Mouse (Mus musculus): ENCODE measurements around the gene Mpig6b.

Mpig6b gene

DNA sequence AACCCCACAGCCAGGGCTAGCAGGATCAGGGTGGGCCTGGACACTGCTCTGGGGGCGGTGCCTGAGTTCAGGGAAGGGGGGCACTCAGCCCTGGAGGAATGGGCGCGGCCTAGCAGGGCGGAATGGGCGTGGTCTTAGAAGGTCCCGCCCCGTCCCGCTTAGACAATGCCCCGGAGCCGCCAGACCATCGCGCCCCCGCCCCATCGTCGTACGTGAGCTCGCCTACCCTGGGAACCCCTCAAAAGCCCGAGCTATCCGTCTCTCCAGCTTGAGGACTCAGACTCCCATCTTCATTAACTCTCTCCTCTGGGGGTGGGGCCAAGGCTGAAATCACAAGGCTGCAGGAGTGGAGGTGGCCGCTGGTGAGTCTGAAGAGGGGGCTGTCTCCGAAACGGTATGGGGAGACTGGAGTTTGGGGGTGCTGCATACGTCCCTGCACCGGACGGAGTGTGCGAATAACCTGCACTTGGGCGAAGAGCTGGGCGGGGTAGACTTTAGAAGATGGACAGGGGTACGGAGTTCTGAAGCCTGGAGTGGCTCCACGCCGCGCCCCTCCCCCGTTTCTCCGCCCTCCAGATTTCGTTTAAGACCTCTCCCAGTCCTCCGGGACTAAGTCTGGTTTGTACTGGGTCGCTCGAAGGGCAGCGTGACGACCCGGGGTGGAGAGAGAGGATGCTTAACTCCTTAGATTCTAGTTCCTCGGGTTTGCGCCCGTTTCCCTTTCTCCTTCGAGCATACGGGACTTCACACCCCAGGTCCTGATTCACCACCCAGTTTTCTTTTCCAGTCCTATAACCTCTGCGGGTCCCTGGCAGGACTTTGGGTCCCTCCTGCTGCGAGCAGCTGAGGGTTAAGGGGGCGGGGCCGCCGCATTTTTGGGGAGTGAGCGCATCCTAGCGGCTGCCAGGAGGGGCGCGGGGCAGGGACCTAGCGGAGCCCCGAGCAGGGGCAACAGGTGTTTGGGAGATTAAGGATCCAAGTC, 6.8 kb downstream of the Mpig6b start, which contains the start of gene Ddah2:
Gene Ddah2, plus strand, starts transcription at position 125 of the 982 bp plus-strand sequence.
- no peak for DNase-seq (ENCODE audit: low read depth, low spot score)

DNA sequence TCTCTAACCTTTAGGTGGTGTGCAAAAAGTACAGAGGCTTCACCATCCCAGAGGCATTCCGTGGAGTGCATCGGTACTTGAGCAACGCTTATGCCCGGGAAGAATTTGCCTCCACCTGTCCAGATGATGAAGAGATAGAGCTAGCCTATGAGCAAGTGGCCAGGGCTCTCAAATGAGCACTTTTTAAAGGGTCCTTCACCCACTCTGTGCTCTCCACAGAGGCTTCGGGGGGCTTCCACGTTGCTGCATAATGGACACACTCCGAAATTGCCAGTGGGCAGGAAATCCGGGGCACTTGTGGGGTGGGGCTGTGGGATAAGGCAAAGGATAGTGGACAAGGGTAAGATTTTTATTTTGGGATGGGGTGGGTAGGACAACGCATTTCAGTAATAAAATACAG, 7.7 kb downstream of the Mpig6b start:
- DNase-seq (ENCODE audit: low read depth, low spot score), result no peak

DNA sequence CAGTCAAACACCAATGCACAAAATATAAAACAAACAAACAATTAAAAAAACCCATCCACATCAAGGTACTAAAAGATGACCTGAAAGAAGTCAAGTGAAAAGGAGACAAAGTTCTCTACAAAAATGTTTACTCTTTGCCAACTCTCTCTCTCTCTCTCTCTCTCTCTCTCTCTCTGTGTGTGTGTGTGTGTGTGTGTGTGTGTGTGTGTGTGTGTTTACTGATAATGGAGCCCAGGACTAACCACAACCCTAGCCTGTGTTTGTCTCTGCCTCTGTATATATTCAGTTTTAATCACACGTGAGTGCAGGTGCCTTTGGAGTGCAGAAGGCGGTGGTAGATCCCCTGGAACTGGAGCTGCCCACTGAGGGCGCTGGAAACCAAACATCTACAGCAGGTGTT, 8.9 kb downstream of the Mpig6b start:
- DNase-seq (ENCODE audit: low read depth, low spot score), result no peak

DNA sequence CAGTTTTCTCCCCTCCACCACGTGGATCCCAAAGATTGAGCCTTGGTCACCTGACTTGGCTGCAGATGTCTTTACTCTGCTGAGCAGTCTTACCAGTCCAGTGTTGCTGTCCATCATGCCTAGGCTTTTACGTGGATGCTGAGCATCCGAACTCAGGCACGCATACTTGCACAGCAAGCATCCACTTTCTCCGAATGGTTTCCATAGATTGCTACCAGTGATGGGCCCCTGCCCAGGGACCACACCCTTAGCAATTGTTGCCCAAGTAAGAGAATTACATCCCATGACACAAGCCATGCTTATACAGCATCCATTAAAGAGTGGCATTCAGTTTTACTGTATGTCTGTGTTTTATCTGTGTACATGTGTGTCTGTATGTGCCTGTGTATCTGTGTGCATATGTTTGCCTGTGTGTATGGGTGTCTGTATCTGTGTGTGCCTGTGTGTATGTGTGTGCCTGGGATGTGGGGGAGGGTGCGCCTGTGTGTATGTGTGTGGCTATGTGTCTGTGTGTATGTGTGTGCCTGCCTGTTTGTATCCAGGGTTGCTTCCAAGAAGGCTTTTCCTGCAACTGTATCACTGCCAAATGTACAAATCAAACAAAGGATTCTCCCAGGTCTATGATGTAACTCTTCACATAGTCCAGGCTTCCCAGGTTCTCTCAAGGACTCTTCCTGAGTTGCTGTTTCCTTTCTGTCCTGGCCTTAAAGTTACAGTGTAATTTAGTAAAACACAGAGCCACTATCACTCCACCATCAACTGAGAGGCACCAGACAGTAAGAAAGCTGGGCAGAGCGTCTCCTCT, 10.1 kb downstream of the Mpig6b start:
- no peak for DNase-seq (ENCODE audit: low read depth, low spot score)

DNA sequence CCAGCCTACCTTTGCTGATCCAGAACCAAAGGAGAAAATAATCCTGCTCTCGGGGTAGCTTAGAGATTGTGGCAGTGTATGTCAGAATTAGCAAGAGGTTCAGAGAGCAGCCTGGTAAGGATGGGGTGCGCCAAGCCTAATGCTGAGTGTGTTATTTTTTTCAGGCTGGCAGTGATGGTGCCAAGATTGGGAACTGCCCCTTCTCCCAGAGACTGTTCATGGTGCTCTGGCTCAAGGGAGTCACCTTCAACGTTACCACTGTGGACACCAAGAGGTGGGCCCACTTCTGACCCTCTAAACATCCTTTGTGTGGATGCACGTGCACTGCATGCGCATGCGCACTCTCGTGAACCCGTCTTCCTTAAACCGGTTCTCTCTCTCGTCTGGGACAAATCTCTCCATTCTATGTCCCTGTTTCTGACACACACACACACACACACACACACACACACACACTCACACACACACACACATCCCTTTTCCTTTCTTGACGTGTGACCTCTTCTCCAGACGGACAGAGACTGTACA, 13.6 kb downstream of the Mpig6b start:
- no peak for DNase-seq (ENCODE audit: low read depth, low spot score)

DNA sequence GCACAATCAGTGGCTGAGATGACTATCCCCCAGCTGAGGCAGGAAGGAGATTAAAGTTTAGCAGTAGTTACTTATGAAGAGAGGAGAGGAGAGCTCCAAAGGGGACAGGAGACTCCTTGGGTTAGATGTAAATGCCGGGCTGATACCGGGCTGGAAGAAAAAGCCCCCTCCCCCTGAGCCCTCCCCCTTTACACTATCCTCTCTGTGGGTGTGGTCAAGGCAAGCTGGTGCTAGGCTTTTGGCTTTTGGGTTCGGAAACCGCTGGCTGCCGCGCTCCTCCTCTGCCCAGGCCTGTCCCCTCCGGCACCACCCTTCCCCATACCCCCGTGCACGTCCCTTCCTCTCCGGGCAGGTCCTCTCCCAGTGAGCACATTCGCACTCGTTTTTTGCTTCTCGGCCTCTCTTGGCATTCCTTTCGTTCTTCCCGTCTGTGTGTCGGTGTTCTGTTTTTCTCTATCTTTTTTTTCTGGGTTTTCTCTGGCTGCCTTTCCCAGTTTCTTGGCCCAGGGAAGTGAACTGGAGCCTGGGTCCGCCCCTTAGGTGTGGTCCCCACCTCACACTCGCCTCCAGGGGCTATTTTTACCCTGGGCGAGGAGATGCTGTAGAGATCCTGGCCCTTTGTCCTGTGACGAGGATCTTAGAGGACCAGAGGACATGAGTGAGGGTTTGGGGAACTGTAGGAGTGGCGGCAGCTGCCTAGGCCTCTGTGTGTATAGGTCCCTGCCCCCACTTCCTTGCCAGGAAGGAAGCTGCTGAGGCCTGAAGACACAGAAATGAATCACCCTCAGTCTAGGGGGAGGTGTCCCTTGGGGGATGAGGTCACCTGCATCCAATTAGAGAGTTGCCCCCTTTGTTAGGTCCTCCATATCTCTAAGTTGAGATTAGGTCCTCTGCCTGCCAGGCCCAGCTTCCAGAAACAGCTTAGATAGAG, 14.6 kb downstream of the Mpig6b start:
- no peak for DNase-seq (ENCODE audit: low read depth, low spot score)

DNA sequence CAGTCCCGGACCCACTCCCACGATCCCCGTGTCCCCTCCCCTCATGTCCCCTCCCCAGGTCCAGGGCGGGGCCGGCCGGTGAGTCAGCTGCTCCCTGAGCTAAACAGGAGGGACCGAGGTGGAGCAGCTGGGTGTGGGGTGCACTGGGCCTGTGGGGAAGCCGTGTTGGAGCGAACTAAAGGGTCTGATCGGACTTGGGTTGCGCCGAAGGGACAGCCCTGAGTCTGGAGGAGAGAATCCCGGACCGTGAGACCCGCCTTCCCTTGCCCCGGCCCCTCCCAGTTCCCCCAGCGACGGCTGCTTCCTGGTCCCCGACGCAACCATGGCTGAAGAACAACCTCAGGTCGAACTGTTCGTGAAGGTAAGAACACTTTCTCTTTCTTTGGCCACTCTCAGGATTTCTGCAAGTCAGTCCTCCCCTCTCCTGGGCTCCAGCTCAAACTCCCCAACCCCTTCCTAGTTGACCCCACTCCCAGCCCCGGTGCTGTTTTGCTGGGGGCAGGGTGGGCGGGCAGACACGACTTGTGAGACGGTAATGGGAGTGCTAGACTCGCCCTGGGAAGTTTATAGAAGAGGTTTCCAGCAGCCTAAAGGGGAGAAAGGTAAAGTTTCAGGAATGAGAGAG, 15.7 kb downstream of the Mpig6b start:
- DNase-seq (ENCODE audit: low read depth, low spot score), result no peak

DNA sequence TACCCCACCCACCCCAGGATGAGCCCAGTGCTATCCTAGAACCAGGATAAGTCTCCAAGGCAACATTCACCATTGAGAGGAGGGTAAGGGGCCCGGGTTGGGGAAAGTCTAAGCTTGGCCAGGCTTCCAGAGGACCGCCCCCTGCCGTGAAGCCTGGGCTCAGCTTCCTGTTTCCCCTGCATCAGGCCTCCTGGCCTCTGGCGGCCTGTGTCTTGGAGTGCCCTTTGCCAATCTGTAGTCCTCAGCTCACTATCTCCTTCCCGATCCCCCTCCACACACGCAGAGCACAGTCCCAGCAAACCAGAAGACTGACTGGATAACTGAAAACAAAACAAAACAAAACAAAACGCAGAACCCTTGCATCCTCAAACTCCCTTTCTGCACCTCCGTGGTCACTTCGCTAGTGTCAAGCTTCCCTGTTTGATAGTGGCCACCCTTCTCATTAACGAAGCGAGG, 16.4 kb downstream of the Mpig6b start, which contains the start of gene Clic1:
Gene Clic1, plus strand, starts transcription at position 406 of the 456 bp plus-strand sequence.
- DNase-seq (ENCODE audit: low read depth, low spot score), result no peak

DNA sequence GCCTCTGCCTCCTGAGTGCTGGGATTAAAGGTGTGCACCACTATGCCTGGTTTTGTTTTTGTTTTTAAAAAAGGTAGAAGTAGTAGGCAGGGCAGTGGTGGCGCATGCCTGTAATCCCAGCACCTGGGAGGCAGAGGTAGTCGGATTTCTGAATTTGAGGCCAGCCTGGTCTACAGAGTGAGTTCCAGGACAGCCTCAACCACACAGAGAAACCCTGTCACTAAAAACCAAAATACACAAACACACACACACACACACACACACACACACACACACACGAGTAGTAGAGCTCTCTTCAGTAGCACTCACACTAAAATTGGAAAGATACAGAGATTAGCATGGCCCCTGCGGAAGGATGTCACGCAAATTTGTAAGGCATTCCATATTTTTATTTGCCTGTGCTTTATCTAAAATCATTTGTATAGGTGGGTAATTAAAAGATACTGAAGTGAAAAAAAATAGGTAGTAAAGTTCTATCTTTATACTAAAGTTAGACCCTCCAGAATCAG, 17.0 kb downstream of the Mpig6b start:
- no peak for DNase-seq (ENCODE audit: low read depth, low spot score)

DNA sequence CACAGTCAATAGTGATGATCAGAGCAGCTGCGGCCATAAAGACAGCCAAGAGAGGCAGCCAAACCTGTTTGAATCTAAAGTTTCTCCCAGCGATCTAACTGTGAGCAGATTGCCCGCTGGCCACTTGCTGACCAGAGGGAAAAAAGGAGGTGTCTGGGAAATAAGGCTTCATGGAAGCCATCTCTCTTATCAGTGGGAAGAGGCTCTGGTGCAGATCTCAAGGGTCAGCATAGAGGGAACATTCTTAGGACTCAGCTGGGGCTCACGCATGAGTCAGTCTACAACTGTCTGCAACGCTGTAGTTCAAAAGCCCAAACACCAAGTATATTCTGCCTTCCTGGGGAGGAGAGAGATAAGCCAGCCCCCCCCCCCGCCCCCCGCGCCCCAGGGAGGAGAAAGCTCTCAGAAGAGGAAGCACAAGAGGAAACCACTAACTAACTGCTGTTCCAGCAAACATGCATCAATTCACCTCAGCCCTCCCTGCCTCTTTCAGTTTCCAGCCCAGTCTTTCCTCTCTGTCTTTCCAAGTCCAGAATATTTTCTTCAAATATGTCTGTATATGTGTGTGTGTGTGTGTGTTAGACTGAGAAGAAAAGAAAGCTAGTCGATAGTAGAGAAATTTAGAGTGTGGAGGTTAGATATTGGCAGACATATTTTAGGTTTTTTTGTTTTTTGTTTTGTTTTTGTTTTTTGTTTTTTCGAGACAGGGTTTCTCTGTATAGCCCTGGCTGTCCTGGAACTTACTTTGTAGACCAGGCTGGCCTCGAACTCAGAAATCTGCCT, 17.6 kb downstream of the Mpig6b start:
- no peak for DNase-seq (ENCODE audit: low read depth, low spot score)

DNA sequence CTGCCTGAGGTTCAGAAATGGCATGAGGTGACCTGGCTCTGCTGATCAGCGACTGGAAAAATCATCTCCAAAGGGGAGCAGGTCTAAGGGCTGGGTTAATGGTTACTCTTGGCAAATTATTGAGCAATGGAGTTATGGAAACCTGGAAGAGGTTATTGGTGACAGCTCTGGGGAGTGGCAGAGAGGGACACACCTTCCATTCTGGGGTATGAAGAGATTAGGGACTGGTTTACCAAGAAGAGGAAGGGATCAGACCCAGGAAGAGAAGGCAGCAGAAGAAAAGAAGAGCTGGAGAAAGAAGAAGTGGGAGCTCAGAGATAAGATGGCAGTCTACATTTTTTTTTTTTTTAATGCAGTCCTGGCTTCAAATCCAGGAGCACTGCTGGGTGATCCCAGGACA, 18.3 kb downstream of the Mpig6b start:
- DNase-seq (ENCODE audit: low read depth, low spot score), result no peak

DNA sequence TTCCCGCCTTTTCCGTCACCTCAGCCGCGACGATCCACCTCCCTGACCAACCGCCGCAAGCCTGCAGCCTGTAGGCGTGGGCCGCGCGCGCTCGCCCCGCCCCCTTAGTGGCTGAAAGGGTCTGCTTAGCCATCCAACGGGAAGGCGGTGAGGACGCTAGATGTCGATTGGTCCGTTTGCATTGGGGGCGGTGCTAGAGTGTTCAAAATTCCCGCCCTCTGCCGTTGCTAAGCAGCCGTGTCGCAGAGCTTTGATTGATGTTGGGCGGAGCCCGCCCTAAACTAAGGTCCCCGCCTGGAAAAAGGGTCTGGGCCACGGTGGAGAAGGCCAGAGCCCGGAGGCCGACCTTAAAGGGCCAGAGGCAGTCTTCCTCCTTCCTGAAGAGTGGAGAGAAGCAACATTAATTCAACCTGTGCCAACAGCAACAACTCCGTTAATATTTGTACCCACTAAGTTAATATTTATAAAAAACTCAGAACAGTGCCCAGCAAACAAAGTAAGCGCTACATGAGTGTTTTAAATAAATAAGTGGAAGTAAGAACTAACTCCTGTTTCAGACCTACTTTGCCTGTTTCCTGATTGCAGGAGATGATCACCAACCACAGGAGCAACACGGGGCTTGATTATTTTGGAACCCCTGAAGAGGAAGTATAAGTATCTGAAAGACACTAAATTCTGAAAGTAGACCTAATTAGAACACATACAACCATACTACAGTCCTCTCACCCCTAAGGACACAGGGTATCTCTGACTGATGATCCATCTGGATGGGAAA, 19.1 kb downstream of the Mpig6b start, which contains the start of gene Msh5:
Gene Msh5, minus strand, starts transcription at position 65 of the 775 bp plus-strand sequence.
- peak; percentile 93 for DNase-seq (ENCODE audit: low read depth, low spot score)

DNA sequence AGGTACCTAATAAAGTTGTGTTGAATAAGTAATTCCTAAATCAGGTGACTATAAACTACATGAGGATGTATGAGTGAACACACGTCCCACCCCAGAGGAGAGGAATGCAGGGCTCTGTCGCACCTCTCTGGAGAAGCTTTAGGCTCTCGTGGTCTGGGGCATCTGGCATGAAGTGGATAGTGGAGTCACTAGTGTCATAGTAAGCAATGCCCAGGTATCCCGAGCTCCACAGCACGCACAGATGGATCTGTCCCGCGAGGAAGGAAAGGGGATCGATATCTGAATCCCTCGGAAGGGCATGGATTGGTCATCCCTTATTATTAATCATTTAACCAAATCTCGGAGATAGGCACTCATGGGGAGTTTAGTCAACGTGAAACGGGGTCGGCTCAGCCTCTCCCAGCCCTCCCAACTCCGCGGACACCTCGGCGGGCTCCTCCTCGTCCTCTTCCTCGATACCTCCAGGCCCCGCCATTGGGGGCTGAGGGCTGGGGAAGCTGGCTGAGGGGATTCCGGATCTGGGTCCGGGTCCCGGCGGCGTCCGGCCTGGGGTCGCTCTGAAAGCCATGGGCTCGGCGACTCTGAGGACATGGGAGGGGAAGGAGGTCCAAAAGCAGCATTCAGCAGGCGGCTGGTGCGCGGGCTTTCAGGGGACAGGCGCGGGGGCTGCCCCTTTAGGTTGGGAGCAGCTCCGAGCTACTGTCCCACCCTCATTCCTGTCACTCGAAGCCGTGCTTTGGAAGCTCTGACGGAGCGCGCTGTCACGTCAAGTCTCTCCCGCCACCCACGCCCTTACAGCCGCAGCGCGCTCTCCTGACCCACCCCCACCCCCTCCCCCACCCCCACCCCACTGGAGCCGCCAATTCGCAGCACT, 19.9 kb downstream of the Mpig6b start:
- no peak for DNase-seq (ENCODE audit: low read depth, low spot score)

DNA sequence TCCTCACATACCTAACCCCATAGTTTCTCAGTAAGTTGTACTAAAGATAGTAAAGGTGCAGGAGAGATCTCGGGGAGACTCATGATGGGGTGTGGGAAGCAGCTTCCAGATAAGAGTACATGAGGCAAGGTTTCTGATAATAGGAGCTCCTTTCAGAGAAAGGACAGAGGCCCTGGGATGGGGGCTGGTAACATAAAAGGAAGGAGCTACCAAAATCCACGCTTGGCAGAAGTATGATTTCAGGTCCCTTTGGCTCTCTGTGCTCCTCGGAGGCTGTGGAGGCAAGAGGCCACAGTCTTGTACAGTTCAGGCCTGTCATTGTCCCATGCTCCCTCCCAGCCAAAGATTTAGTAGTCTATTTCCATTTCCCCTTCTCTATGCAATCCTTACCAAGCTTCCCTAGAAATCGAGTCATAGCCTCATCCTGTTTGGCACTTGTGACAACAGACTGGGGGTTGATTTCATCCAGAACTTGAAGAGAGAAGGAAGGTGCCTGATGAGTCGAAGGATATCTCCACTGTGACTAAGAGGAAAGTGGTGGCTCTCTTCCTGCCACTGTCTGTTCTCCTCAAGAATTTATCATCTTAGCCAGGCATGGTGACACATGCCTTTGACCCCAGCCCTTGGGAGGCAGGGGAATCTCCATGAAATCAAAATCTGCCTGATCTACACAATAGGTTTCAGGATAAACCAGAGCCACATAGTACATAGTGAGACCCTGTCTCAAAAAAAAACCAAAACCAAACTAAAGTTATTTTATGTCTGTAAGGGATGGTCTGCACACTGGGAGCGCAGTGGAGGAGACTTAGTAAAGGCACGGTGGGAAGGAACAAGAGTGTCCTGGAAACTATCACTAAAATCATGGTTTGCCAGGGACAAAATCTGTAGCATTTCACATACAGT, 20.8 kb downstream of the Mpig6b start:
- DNase-seq (ENCODE audit: low read depth, low spot score), result no peak

DNA sequence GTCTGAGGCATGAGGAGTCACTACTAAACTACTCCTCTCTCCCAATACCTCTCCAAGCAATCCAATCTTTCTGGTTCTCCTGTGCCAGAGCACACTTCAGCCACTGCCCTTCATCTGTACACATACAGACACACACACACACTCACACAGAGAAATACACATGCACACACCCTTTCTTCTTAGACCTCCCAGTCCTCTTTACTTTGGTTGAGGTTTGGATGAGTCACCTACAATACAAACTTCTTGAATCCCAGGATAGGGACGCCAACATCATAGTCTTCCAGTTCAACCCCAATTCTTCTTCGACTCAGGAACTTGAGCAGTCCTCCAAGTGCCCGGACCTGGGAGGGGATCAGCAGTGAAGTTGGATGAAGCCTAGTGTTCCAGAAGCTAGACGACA, 22.2 kb downstream of the Mpig6b start:
- DNase-seq (ENCODE audit: low read depth, low spot score), result no peak

DNA sequence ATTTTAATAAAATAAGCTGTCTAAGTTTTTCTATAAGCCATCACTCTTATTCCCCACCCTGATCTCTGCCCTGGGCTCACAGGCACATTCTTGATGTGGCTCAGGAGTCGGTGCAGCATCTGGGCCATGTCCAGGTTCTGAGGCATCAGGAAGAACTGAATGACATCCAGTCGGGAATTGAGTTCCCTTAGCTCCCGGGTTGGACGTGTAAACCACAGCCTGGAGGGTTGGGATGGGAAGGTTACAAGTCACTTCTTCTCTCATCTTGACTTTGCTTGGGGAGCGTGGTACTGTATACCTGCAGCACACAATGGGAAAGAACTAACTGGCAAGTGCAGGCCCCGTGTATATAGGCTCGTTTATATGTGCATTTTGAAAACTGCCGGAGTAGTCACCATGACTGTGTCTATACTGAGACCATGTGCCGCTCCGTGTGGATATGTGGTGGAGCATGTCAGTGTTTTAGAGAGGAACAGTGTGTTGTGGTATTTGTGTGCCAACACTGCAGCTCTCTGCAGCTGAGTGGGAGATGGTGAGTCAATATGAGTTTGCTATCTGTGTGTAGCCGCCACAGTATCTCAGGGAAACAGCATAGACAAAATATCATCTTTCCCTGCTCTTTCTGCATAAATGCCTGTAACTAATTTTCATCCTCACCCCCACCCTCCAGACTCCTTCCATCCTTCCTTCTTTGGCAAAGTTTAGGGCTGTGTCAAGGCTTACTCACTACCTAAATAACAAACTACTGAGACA, 26.7 kb downstream of the Mpig6b start:
- DNase-seq (ENCODE audit: low read depth, low spot score), result no peak
